Mouse (Mus musculus): ENCODE results near the gene Ccdc154.

DNA sequence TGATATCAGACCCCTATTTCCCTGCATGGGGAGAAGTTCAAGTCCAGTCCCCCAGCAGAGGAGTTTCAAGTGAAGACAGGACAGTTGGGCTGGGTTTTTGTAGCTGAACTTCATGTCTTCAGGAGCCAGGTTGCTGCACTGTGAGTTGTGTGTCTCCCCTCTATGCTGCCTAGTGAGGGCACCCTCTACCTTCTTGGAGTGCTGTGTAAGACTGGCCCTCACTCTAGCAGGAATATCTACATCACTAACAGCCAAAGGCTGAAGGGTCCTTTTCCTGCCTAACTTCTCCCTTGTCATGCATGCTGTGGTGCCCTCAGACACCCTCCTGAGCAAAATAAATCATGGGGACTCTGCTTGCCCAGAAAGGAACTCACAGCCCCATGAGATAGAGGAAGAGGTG lies 21.0 kb downstream of the Ccdc154 start:
- TF ChIP-seq CTCF (IDR thresholded peaks at IDR 0.05; ENCODE audit: insufficient read depth, low read length) (no peak), POLR2A (IDR thresholded peaks at IDR 0.05; ENCODE audit: borderline replicate concordance, extremely low read depth, low read depth, low read length) (no peak)
